ENCODE assay signal across 25 mouse cellular contexts in the genomic region with DNA sequence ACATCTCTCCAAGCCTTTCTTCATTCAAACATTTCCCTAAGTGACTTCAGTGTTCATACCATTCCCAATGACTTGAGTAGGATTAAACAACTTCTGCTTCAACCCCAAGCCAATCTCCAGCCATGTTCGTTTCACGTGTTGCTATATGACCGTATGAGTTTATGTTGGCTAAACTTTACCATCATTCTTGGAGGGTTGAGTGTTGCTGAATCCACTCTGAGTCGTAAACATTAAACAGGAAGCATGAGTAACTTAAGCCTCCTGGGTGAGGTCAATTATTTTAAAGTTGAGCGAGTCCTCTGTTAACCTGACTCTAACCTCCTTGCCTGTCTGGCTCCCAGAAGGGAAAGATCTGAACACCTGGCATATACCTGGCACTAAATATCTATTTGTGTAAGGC.
DNase-seq lines count a peak whose midpoint lies in the region; ATAC-seq and TF ChIP-seq lines count a peak whose summit lies in the region.
"Had no signal": no experiment of that assay in that cellular context is flagged by ENCODE, and none has a peak within 500 bp of the region (broad histone marks: within the 10 kb centered on the region; RNA-seq: fewer than 3 reads in every experiment).

No protein-coding gene starts in this region.

- no peak for TF ChIP-seq EP300 in lung, postnatal 0 days (IDR thresholded peaks at IDR 0.05)

- no peak overlapping the region for H3K9ac ChIP-seq in lung, postnatal 0 days (replicated peaks; ENCODE audit: low read depth)
- no peak overlapping the region for H3K9ac ChIP-seq in kidney, embryonic 15.5 days
- H3K9ac ChIP-seq in hindbrain, embryonic 12.5 days, result no peak overlapping the region
- H3K9ac ChIP-seq: embryonic facial prominence, embryonic 13.5 days; embryonic facial prominence, embryonic 15.5 days; forebrain, embryonic 12.5 days had no signal

- no peaks in the 10 kb centered on the region for H3K36me3 ChIP-seq in lung, postnatal 0 days (ENCODE audit: insufficient read depth, low read length)
- H3K36me3 ChIP-seq in kidney, embryonic 15.5 days, result no peaks in the 10 kb centered on the region
- no peaks in the 10 kb centered on the region for H3K36me3 ChIP-seq in hindbrain, embryonic 12.5 days
- H3K36me3 ChIP-seq: embryonic facial prominence, embryonic 13.5 days; embryonic facial prominence, embryonic 15.5 days; forebrain, embryonic 10.5 days; forebrain, embryonic 12.5 days; G1E had no signal

- peak; percentile 5 for DNase-seq in lung, postnatal 0 days (ENCODE audit: low spot score)
- DNase-seq in lung, postnatal 14 days, result no peak
- peak; percentile 22 for DNase-seq in NIH3T3 (ENCODE audit: low read depth)
- DNase-seq: adrenal gland, adult 2 months; adrenal gland, postnatal 10 days; adrenal gland, postnatal 25 days; cerebellum, adult 11 months; cerebellum, adult 18-20 months; cerebellum, adult 8-10 months; cerebellum, adult 9-11 months; cerebellum, postnatal 14 days; cerebellum, postnatal 36 days; embryo, embryonic 11 days had no signal

- no peak for ATAC-seq in lung, postnatal 0 days
- ATAC-seq in kidney, embryonic 15.5 days (replicated peaks; ENCODE audit: low FRiP score), result no peak
- no peak for ATAC-seq in hindbrain, embryonic 12.5 days (ENCODE audit: low FRiP score)
- ATAC-seq: CD4-positive, CD25-positive, alpha-beta regulatory T cell, adult 4 months; forebrain, embryonic 14.5 days; forebrain, embryonic 16.5 days had no signal

- no peaks in the 10 kb centered on the region for H3K4me1 ChIP-seq in lung, postnatal 0 days (ENCODE audit: insufficient read depth, low read depth, low read length)
- peaks cover 5% of the 10 kb centered on the region; the same call in 1 of the 2 replicates for H3K4me1 ChIP-seq in kidney, embryonic 15.5 days
- H3K4me1 ChIP-seq in hindbrain, embryonic 12.5 days, result peaks cover 5% of the 10 kb centered on the region; the same call in 1 of the 2 replicates

- no peak overlapping the region for H3K4me3 ChIP-seq in lung, postnatal 0 days (ENCODE audit: low read depth, low read length)
- no peak overlapping the region for H3K4me3 ChIP-seq in kidney, embryonic 15.5 days (replicated peaks)
- no peak overlapping the region for H3K4me3 ChIP-seq in hindbrain, embryonic 12.5 days
- H3K4me3 ChIP-seq: embryonic facial prominence, embryonic 13.5 days; embryonic facial prominence, embryonic 15.5 days; erythroblast, embryonic 14.5 days; forebrain, embryonic 10.5 days; forebrain, embryonic 12.5 days had no signal

- no peaks in the 10 kb centered on the region for H3K27me3 ChIP-seq in lung, postnatal 0 days (replicated peaks; ENCODE audit: insufficient read depth, low read length)
- peaks cover 43% of the 10 kb centered on the region for H3K27me3 ChIP-seq in kidney, embryonic 15.5 days
- H3K27me3 ChIP-seq in hindbrain, embryonic 12.5 days, result no peaks in the 10 kb centered on the region
- H3K27me3 ChIP-seq: CH12.LX; embryonic facial prominence, embryonic 13.5 days; embryonic facial prominence, embryonic 15.5 days; forebrain, embryonic 12.5 days had no signal

- H3K27ac ChIP-seq in lung, postnatal 0 days (ENCODE audit: low read length), result no peak overlapping the region
- no peak overlapping the region for H3K27ac ChIP-seq in kidney, embryonic 15.5 days
- no peak overlapping the region for H3K27ac ChIP-seq in hindbrain, embryonic 12.5 days
- H3K27ac ChIP-seq: embryonic facial prominence, embryonic 13.5 days; embryonic facial prominence, embryonic 15.5 days; forebrain, embryonic 10.5 days; forebrain, embryonic 12.5 days had no signal

- WGBS in lung, postnatal 0 days, result 67% methylated on average over 5 of the region's 5 CpGs
- 57% methylated on average over 5 of the region's 5 CpGs for WGBS in kidney, embryonic 15.5 days
- WGBS in hindbrain, embryonic 12.5 days, result 83% methylated on average over 5 of the region's 5 CpGs

- H3K4me2 ChIP-seq in lung, postnatal 0 days (replicated peaks; ENCODE audit: low read depth, low read length), result no peak overlapping the region
- no peak overlapping the region for H3K4me2 ChIP-seq in kidney, embryonic 15.5 days
- no peak overlapping the region for H3K4me2 ChIP-seq in hindbrain, embryonic 12.5 days (replicated peaks)
- H3K4me2 ChIP-seq: embryonic facial prominence, embryonic 13.5 days; embryonic facial prominence, embryonic 15.5 days; forebrain, embryonic 12.5 days had no signal

- TF ChIP-seq CTCF in lung, postnatal 0 days (IDR thresholded peaks at IDR 0.05), result no peak

- H3K9me3 ChIP-seq in lung, postnatal 0 days (ENCODE audit: low read length), result no peaks in the 10 kb centered on the region
- no peaks in the 10 kb centered on the region for H3K9me3 ChIP-seq in kidney, embryonic 15.5 days (replicated peaks)
- H3K9me3 ChIP-seq in hindbrain, embryonic 12.5 days (replicated peaks), result no peaks in the 10 kb centered on the region
- H3K9me3 ChIP-seq: embryonic facial prominence, embryonic 13.5 days; embryonic facial prominence, embryonic 15.5 days; forebrain, embryonic 10.5 days; forebrain, embryonic 12.5 days had no signal
